Mouse (Mus musculus): ENCODE measurements at regions not wholly inside any gene's neighbourhood (a gene's known extent, or its start where the extent isn't known, plus 50 kb on each side); places are given as distances from the start of the nearest gene placed in this dataset.

DNA sequence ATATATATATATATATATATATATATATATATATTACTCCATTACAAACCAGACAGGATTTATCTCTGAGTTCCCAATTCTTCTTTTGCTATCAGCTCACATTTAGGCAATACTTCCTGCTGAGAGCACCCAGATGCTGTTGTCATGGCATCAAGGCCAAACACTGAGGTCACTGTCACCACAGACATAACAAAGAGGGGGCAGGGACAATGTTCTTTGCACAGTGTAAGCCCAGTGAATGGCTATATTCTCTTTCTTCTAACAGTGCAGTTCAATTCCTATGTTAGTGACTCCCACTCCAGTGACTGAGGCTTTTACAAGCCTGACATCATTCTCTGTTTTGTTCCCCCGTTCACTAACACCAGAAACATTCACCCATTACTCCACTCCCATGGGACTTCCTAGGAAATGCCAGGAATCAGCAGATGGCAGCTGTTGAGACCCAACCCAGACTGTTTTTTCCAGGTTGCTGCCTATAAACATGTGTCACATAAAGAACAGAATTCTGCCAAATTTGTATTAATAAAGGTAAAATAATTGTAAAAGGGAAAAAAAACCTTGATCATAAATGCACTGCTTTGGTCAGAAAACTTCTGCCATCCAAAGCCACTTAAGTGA lies 289.5 kb downstream of the Slc22a22 start:
- peak; percentile 45 for DNase-seq

DNA sequence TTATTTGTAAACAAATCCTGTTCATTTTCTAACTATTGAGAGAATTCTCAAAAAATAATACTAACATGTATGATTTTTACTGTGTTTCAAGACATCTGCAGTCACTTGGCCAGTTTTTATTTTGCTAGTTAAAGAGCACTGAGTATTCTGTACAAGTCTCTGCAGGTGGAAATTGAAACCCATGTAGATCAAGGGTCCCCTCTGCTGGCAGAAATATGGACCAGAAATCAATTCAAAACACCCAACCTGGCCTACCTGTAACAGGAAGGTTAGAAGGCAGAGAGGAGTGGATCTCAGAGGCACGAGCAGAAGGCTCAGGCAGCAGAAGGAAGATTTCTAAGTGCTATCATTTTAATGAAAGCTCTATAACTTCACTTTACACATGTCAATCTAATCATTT lies 298.3 kb downstream of the Slc22a22 start:
- no peak for DNase-seq

DNA sequence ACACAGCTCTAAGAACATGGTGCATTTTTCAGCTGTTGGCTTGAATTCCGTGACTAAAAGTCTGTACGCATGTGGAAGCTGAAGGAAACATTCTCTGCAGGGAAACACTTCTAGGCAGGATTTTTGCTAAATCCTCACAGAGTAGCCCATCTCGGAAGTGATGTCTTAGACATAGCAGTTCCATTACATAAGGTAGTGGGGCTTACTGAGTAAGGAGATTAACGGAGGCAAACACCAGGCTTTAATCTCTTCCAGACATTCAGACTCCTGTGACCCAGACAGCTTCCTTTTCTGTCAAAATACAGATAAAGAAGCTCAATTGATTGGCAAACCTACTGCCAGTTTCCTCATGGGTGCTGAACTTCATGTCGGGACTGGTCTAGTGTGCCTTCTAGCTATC lies 304.7 kb downstream of the Slc22a22 start:
- DNase-seq, result no peak

DNA sequence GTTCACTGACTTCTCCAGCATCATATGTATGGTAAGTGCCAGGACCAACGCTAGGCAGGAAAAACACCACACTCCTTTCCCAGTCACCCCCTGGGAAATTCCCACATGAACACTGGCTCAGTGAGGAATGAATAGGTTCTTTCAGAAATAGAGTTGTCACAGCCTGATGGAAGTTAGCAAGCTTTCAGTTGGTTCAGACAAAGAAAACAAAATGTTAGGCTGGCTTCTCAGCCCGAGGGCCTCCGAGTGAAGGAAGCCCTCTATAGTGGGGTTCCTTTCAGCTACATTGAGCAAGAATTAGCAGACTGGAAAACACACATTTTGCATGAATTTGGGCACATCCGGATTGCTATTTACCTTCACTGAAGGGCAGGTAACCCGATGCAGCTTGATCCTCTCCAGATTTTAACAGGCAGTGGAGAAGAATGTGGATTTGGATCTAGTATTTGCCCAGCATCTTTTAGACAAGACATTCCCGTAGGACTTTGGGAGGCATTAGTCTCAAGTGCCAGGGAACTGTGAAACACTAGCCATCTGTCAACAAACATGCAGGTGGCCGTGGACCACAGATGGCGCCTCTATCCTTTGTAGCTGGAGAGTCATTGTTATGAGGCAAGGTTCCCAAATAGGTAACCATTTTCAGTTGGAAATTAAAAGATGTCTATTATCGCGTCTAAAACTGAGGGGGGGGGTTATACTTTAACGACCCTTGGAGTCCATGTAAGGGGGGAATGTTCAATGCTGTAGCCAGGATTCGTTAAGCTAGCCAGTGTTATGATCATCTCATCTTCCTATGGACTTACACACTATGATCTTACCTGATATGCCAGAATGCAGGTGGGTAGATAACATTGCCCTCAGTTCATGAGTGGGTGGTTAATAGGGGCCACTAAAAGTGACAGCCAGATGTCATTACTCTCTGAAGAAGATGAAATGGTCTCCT lies 314.8 kb downstream of the Slc22a22 start:
- DNase-seq, result no peak

DNA sequence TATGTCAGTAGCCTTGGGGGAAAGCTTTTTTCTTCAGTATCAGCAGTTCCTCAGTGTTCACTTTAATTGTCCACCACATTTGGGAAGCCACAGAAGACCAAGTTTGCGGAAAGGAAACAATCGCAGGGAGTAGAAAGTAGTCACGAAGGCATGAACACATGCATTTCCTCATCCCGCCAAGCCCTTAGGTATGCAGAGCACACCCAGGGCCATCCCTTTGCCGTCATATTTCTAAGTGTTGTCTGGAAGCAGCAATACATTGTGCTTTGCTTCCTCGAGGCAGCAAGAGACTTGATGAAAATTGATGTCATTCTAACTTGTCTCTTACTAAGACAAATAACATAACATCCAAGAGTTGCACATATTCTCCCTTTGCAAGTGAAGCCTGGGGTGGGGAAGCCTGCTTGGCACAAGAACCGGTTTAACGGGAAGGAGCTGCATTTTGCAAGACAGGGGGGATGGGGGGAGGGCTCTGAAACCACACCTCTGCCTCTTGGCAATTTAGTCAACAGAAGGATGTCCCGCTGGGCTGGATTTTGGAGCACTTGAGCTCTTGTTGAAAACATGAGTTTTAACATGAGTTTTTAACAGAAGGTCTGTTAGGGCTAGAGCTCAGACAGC lies 337.2 kb downstream of the Slc22a22 start:
- DNase-seq, result no peak

DNA sequence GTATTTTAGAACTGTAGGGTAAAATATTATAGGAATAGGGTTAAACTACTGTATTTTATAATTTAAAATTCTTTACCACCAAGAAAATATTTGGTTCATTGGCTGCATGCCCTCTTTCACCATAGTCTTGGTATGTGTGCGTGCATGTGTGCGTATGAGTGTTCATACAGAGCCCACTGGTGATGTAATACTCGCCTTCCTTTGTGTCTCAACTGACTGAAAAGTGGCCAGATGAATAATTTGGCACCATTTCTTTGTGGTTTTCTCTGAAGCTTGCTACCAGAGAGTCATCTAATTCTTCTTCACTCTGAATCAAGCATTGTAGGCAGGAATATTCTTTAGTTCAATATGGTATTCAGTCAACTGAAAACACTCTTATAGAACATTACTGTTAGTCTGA lies 372.7 kb downstream of the Slc22a22 start:
- no peak for DNase-seq

DNA sequence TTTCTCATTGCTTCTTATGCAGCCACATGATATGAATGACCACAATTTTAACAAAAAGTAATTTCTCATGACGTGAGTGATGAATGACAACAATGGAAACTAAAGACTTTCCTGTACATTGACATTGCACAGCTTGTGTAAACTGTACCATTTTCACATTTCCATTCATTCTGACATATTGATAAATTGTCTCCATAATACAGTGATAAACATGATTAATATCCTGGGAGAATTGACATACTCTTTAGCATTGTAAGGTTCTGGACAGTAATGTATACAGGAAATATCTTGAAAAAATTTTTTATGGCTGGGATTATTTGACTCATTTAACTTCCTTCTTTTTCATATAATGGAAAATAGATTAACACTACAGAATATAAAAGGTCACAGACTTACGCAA lies 380.1 kb downstream of the Slc22a22 start:
- no peak for DNase-seq

DNA sequence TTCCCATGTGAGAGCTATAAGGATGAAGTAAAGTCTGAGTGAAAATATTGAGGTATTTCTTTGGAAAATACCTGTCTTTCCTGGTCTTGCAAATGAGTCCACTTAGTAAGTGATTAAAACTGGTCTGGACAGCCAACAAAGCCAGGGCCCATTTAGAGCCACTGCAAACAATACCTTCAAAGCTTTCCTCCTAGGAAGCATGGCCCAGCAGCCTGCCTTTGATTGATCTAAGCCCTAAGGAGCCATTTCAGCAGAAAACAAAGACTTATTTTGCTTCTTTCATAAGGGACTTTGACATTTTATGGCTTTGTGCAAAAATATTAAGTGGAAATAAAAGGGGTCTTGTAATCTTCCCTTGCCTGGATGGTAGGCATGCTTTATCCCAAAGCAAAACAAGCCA lies 397.6 kb downstream of the Slc22a22 start:
- no peak for DNase-seq

DNA sequence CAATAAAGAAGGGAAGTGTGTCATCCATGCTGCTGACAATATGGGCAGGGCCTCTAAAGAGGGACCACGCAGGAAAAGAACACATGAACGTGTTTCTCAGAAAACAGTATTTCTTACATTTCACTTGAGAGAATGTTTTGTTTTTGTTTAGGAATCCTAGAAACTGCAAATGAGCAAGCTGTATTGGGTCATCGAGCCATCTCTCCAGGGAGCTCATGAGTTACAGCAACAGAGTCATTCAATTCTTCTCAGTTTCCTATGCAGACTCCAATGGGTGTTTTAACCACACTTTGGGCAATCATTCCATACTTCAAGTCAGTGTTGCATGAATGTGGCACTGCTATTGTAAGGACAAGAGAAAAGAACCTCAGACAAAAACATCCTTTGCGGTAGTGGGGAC lies 403.6 kb downstream of the Slc22a22 start:
- no peak for DNase-seq

DNA sequence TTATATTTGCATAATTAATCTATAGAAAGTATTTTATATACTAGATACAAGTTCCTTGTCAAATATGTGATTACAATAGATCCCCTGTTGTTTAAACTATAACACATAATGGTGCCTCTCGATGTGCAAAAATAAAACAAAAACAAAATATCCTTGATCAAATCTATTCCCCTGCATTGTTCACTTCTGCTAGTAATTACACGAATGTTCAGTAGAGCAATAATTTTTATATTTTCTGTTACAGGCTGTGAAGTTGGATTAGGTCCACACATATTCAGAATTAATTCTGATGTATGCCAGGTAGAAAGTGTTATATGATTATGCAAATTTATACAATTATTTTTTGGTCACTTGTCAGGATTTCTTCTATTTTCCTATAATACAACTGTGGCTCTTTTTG lies 415.9 kb downstream of the Slc22a22 start:
- DNase-seq, result no peak

DNA sequence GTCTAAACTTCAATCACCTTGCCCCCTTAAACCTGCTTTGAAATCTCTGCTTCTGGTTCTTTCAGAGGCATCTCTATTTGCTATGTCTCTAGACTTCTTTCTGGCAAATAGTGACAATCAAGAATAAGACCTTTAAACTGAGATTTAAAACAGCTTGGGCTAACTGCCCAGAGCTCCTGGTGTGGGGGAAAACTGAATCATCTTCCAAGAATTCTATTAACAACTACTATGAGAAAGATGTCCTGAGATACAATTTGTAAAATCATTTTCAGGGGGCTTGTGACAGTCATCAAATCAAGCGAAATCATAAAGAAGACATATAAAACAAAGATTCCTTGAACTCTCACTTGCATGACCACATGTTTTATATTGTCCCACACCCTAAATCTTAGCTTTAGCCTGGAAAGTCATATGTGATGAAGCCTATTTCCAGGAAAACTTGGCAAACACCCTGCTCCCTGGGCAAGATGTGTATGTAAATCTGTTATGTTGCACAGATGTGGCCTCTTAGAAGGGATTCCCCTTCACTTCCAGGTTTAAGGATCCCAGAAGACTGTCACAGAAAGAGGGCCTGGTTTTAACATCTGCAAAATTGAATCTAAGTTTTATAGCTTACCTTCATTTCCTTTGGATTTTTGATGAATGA lies 417.8 kb downstream of the Slc22a22 start:
- DNase-seq, result no peak

DNA sequence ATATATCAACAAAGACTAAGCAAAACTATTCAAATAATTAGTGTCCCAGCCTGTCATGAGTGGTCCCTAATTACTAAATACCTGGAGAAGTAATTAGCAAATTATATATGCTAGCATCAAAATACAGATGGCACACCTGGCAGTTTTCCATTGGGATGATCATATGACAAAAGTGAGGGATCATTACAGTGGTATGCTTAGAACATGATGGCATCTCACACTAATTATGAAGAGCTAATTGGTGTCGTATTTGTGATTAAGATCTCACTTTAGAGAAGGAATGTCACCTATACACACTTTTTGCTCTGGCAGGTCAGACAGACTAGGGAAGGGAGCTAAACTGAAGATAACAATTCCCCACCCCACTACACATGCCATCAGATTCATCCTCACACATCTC lies 425.1 kb downstream of the Slc22a22 start:
- DNase-seq, result no peak

DNA sequence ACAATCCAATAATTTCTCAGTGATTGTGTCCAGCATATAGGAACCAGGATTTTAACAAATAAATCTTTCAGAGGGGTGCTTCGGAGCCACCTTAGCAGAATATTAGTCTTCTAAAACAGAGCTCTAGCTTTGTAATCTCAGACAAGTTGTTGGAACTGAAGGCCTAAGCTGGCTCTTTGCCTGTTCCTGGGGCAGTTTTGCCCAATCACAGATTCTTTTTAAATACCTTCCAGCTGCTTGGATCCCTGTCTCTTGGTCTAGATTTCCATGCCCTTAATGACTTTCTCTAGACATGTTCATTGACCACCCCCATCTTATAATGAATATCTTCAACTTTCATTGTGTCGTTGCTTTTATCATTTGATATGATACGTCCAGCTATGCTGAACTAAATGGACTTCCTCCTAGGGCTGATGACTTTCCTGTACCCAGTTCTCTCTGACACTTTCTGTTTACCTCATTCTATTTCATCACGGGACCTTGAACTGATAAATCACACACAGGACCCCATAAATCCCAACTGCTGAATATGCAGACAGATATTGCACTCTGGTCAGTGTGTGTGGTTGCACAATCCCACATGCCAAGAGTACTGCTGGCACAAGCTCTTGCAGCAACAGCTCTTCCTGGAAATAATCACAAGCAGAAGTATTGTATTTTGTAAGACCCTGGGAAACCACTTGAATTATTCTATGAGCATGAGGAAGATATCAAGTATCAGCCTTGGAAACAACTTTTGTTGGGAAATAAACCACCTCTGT lies 440.4 kb downstream of the Slc22a22 start:
- peak; percentile 64 for DNase-seq

DNA sequence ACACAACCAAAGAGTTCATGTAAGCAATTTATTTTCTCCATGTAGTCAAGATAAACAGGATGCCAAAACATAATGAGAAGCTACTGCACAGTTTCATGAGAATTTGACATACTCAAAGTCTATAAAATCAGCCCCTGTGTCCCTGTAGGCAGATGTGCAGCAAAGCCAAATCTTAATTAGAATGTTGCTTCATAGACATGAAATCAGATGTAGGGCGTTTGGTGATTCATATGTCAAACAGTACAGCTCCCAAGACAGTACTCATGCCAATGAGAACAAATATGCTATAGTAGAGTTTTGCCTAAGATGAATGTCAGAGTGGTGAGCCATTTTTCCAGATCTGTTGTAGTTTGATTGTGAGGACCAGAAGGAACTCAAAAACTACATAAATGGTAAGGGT lies 444.4 kb downstream of the Slc22a22 start:
- no peak for DNase-seq

Measured in adrenal gland, adult 2 months (tissue).